Mouse (Mus musculus): Measurements from ENCODE around the gene Cyfip2. TPM values are rescaled to one million over a fixed set of nuclear protein-coding genes. Genes with fewer than 3 reads are reported as not detected.

Gene Cyfip2
- 65.1 and 68.3 TPM in 2 replicates for polyA plus RNA-seq (2016; fragmentation: Nextera tagmentation; extraction: Ambion mirVana)

GRCm38 (mm10) chr11:46312523-46313035, at the start of gene Cyfip2:
Cyfip2 (minus strand) TSS chr11:46312859.
- peak; percentile 20 for ATAC-seq (ENCODE audit: low FRiP score)
- 6% methylated on average over 14 of the region's 14 CpGs for WGBS
- peak within 1 kb of the TSS; percentile 68 for H3K4me2 ChIP-seq (replicated peaks)
- peak within 1 kb of the TSS; percentile 70 for H3K4me3 ChIP-seq
- H3K36me3 ChIP-seq = 0 out of 2 replicates have a peak, but pooled peaks cover 3% of the 10 kb centered on the region
- no peaks in the 10 kb centered on the region for H3K9me3 ChIP-seq (replicated peaks)
- H3K27ac ChIP-seq = peak within 1 kb of the TSS; percentile 90
- peaks cover 37% of the 10 kb centered on the region for H3K4me1 ChIP-seq
- peak within 1 kb of the TSS; percentile 89 for H3K9ac ChIP-seq
- no peaks in the 10 kb centered on the region for H3K27me3 ChIP-seq

- Histone ChIP-seq H3K36me3 (no peaks in the 10 kb centered on the region), H3K27me3 (no peaks in the 10 kb centered on the region), H3K4me3 (no peak overlapping the region), H3K4me2 (replicated peaks) (no peak overlapping the region), H3K4me1 (no peaks in the 10 kb centered on the region), H3K9ac (no peak overlapping the region), H3K9me3 (replicated peaks) (no peaks in the 10 kb centered on the region), H3K27ac (no peak overlapping the region)
- no peak for ATAC-seq (ENCODE audit: low FRiP score)
- WGBS = 77% methylated on average over 2 of the region's 2 CpGs
These were observed 48.5 kb upstream of the Cyfip2 start for GRCm38 (mm10) chr11:46360991-46361665.

- ATAC-seq (ENCODE audit: low FRiP score) = no peak
- no peak overlapping the region for H3K4me2 ChIP-seq (replicated peaks)
- WGBS = 70% methylated on average over 1 of the region's 1 CpGs
These were observed 45.7 kb upstream of the Cyfip2 start for GRCm38 (mm10) chr11:46358369-46358768.

GRCm38 (mm10) chr11:46349681-46350410, 37.2 kb upstream of the Cyfip2 start:
- H3K9me3 ChIP-seq (replicated peaks) = no peaks in the 10 kb centered on the region
- 55% methylated on average over 2 of the region's 2 CpGs for WGBS

More at GRCm38 (mm10) chr11:46358369-46358768, 45.7 kb upstream of the Cyfip2 start:
- Histone ChIP-seq H3K27me3 (no peaks in the 10 kb centered on the region), H3K9me3 (replicated peaks) (no peaks in the 10 kb centered on the region), H3K9ac (no peak overlapping the region), H3K27ac (no peak overlapping the region), H3K4me1 (no peaks in the 10 kb centered on the region), H3K4me3 (no peak overlapping the region), H3K36me3 (no peaks in the 10 kb centered on the region)

GRCm38 (mm10) chr11:46348416-46348815, 35.8 kb upstream of the Cyfip2 start:
- 81% methylated on average over 3 of the region's 3 CpGs for WGBS
- H3K9me3 ChIP-seq (replicated peaks) = no peaks in the 10 kb centered on the region
- H3K27me3 ChIP-seq = no peaks in the 10 kb centered on the region
- ATAC-seq (ENCODE audit: low FRiP score) = no peak
- no peak overlapping the region for H3K4me3 ChIP-seq
- no peaks in the 10 kb centered on the region for H3K4me1 ChIP-seq
- H3K36me3 ChIP-seq = no peaks in the 10 kb centered on the region
- H3K27ac ChIP-seq = no peak overlapping the region
- H3K9ac ChIP-seq = no peak overlapping the region
- H3K4me2 ChIP-seq (replicated peaks) = no peak overlapping the region

More at GRCm38 (mm10) chr11:46349681-46350410, 37.2 kb upstream of the Cyfip2 start:
- no peak overlapping the region for H3K27ac ChIP-seq
- H3K4me1 ChIP-seq = no peaks in the 10 kb centered on the region
- H3K27me3 ChIP-seq = no peaks in the 10 kb centered on the region
- no peaks in the 10 kb centered on the region for H3K36me3 ChIP-seq
- ATAC-seq (ENCODE audit: low FRiP score) = no peak
- H3K4me2 ChIP-seq (replicated peaks) = no peak overlapping the region
- H3K9ac ChIP-seq = no peak overlapping the region
- no peak overlapping the region for H3K4me3 ChIP-seq

- H3K9me3 ChIP-seq (replicated peaks) = no peaks in the 10 kb centered on the region
- H3K9ac ChIP-seq = no peak overlapping the region
- no peak for ATAC-seq (ENCODE audit: low FRiP score)
- H3K4me1 ChIP-seq = no peaks in the 10 kb centered on the region
- 88% methylated on average over 5 of the region's 5 CpGs for WGBS
- H3K36me3 ChIP-seq = no peaks in the 10 kb centered on the region
- H3K27ac ChIP-seq = no peak overlapping the region
- H3K4me3 ChIP-seq = no peak overlapping the region
- H3K27me3 ChIP-seq = no peaks in the 10 kb centered on the region
- H3K4me2 ChIP-seq (replicated peaks) = no peak overlapping the region
These were observed 35.1 kb upstream of the Cyfip2 start for GRCm38 (mm10) chr11:46347756-46348155.

- Histone ChIP-seq H3K9me3 (replicated peaks) (no peaks in the 10 kb centered on the region), H3K4me1 (no peaks in the 10 kb centered on the region), H3K27ac (no peak overlapping the region), H3K36me3 (no peaks in the 10 kb centered on the region), H3K4me3 (no peak overlapping the region), H3K9ac (no peak overlapping the region), H3K27me3 (no peaks in the 10 kb centered on the region), H3K4me2 (replicated peaks) (no peak overlapping the region)
- no peak for ATAC-seq (ENCODE audit: low FRiP score)
- WGBS = 48% methylated on average over 5 of the region's 5 CpGs
These were observed 31.4 kb upstream of the Cyfip2 start for GRCm38 (mm10) chr11:46343886-46344546.

GRCm38 (mm10) chr11:46341960-46342359, 29.3 kb upstream of the Cyfip2 start:
- no peaks in the 10 kb centered on the region for H3K27me3 ChIP-seq
- H3K9me3 ChIP-seq (replicated peaks) = no peaks in the 10 kb centered on the region
- no peak for ATAC-seq (ENCODE audit: low FRiP score)
- H3K4me1 ChIP-seq = no peaks in the 10 kb centered on the region
- H3K9ac ChIP-seq = no peak overlapping the region
- H3K27ac ChIP-seq = no peak overlapping the region
- WGBS = 95% methylated on average over 4 of the region's 4 CpGs
- H3K4me2 ChIP-seq (replicated peaks) = no peak overlapping the region
- no peak overlapping the region for H3K4me3 ChIP-seq
- H3K36me3 ChIP-seq = no peaks in the 10 kb centered on the region

- H3K4me1 ChIP-seq = no peaks in the 10 kb centered on the region
- WGBS = 98% methylated on average over 5 of the region's 5 CpGs
- no peak overlapping the region for H3K4me3 ChIP-seq
- H3K9me3 ChIP-seq (replicated peaks) = no peaks in the 10 kb centered on the region
- ATAC-seq (ENCODE audit: low FRiP score) = no peak
- H3K9ac ChIP-seq = no peak overlapping the region
- H3K27ac ChIP-seq = no peak overlapping the region
- H3K4me2 ChIP-seq (replicated peaks) = no peak overlapping the region
- no peaks in the 10 kb centered on the region for H3K27me3 ChIP-seq
- no peaks in the 10 kb centered on the region for H3K36me3 ChIP-seq
These were observed 23.4 kb upstream of the Cyfip2 start for GRCm38 (mm10) chr11:46336020-46336419.

- H3K4me3 ChIP-seq = no peak overlapping the region
- H3K36me3 ChIP-seq = no peaks in the 10 kb centered on the region
- no peaks in the 10 kb centered on the region for H3K27me3 ChIP-seq
- no peak for ATAC-seq (ENCODE audit: low FRiP score)
- H3K9ac ChIP-seq = no peak overlapping the region
- no peak overlapping the region for H3K4me2 ChIP-seq (replicated peaks)
- 96% methylated on average over 8 of the region's 8 CpGs for WGBS
- no peaks in the 10 kb centered on the region for H3K4me1 ChIP-seq
- H3K9me3 ChIP-seq (replicated peaks) = no peaks in the 10 kb centered on the region
- H3K27ac ChIP-seq = no peak overlapping the region
These were observed 19.6 kb upstream of the Cyfip2 start for GRCm38 (mm10) chr11:46332217-46332616.

- no peak overlapping the region for H3K27ac ChIP-seq
- no peak overlapping the region for H3K9ac ChIP-seq
- no peaks in the 10 kb centered on the region for H3K27me3 ChIP-seq
- H3K4me1 ChIP-seq = no peaks in the 10 kb centered on the region
- ATAC-seq (ENCODE audit: low FRiP score) = no peak
- H3K4me2 ChIP-seq (replicated peaks) = no peak overlapping the region
- no peaks in the 10 kb centered on the region for H3K9me3 ChIP-seq (replicated peaks)
- WGBS = 90% methylated on average over 16 of the region's 16 CpGs
- no peaks in the 10 kb centered on the region for H3K36me3 ChIP-seq
- H3K4me3 ChIP-seq = no peak overlapping the region
These were observed 13.8 kb upstream of the Cyfip2 start for GRCm38 (mm10) chr11:46326271-46327015.

- no peak for ATAC-seq (ENCODE audit: low FRiP score)
- H3K9me3 ChIP-seq (replicated peaks) = no peaks in the 10 kb centered on the region
- no peaks in the 10 kb centered on the region for H3K36me3 ChIP-seq
- no peaks in the 10 kb centered on the region for H3K4me1 ChIP-seq
- H3K27me3 ChIP-seq = no peaks in the 10 kb centered on the region
- no peak overlapping the region for H3K4me2 ChIP-seq (replicated peaks)
- no peak overlapping the region for H3K4me3 ChIP-seq
- WGBS = 78% methylated on average over 7 of the region's 7 CpGs
- no peak overlapping the region for H3K9ac ChIP-seq
- H3K27ac ChIP-seq = no peak overlapping the region
These were observed 8.9 kb upstream of the Cyfip2 start for GRCm38 (mm10) chr11:46321559-46321958.
